Mouse (Mus musculus) brain, embryonic 18.5 days (tissue): ENCODE data around the gene Mtx1.

ENCODE experiments used
- DNase-seq: peaks from one replicate; pipeline ENCODE4 v3.0.0-alpha.2; 2012; ENCODE audit warnings: low read depth, low spot score

Gene Mtx1

DNA sequence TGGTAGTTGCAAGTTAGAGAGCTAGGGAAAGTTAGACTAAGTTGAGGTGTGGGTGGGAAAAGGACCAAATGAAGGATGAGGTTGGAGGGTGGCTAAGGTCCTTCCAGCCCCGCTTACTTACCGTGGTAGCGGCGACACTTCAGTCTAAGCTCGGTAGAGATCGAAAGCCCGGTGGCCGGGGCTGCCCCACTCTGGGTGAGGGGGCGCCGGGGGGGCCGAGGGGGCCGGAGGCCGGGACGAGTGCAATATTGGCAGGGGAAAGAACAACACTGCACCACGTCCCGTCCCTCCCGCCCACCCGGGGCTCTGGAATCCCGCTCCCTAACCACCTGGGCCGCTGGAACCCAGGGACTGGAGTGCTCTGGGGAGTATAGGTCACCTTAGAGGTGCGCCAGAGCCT lies at the start of gene Mtx1:
Mtx1 (minus strand) TSS at position 189 of the 400 bp plus-strand sequence.
- no peak for DNase-seq

- DNase-seq = no peak
Measured at GRCm38 (mm10) chr3:89276061-89276460, 49.2 kb upstream of the Mtx1 start.

DNA sequence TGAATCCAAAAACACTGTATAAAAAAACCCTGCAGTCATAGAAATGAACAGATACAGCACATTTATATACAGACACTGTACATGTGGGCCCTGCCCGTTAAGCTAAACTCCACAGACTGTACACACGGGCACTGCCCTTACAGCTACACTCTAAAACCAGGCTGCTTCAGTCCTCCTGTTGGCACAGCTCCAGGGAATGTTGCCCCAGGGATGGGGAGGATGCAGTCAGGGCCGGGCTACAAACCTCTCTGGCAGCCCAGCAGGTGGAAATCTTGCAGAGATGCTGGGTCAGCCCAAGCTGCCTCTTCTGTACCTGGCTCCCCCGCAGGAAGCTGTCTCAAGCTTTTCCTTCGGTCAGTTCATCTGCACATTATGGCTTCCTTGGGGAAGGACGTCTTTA lies 44.9 kb upstream of the Mtx1 start:
- no peak for DNase-seq

- no peak for DNase-seq
Measured at GRCm38 (mm10) chr3:89270891-89271290, 44.0 kb upstream of the Mtx1 start.

GRCm38 (mm10) chr3:89270051-89270755 lies 43.3 kb upstream of the Mtx1 start, which contains the start of gene Slc50a1:
Gene Slc50a1 (minus strand): TSS chr3:89270570.
- no peak for DNase-seq

- DNase-seq = no peak
Measured at GRCm38 (mm10) chr3:89268916-89269315, 42.0 kb upstream of the Mtx1 start.

DNA sequence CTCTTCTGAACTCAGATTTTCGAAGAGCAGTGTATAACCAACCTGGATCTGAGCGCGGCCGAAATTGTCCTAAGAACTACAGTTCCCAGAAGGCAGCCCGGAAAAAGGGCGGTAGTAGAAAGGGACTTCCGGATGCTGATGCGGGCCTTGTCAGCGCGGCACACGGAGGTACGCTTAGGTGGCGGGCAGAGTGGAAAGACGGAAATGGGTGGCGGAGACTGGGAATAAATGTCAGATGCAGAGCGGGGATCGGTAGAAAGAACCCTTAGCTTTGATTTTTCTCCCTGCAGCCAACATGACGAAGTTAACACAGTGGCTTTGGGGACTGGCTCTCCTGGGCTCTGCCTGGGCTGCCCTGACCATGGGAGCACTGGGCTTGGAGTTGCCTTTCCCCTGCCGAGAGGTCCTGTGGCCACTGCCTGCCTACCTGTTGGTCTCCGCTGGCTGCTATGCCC lies 39.6 kb upstream of the Mtx1 start:
- peak; percentile 67 for DNase-seq

GRCm38 (mm10) chr3:89262417-89262816 lies 35.5 kb upstream of the Mtx1 start:
- DNase-seq = no peak

- DNase-seq = no peak
Measured at GRCm38 (mm10) chr3:89260211-89260610, 33.3 kb upstream of the Mtx1 start.

- no peak for DNase-seq
Measured at GRCm38 (mm10) chr3:89259076-89259475, 32.2 kb upstream of the Mtx1 start, which contains the start of gene Dpm3. Gene Dpm3 (plus strand): TSS chr3:89259358.

GRCm38 (mm10) chr3:89256177-89256576 lies 29.3 kb upstream of the Mtx1 start:
- DNase-seq = no peak

DNA sequence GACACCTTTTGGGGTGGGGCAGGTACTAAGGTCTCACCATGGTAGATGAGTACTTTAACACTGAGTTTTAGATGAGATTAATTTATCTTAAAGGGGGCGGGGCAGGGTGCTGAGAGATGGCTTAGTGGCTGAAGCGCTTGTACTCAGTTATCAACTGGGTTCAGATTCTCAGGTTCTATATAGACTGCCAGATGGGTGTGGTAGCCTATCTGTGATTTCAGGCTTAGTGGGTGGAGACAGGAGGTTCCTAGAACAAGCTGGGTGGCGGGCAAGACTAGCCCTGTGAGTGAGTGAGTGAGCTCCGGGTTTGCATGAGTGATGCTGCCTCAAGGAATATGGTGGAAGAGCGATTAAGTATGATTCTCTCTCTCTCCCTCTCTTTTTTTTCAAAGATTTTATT lies 28.1 kb upstream of the Mtx1 start:
- no peak for DNase-seq

DNA sequence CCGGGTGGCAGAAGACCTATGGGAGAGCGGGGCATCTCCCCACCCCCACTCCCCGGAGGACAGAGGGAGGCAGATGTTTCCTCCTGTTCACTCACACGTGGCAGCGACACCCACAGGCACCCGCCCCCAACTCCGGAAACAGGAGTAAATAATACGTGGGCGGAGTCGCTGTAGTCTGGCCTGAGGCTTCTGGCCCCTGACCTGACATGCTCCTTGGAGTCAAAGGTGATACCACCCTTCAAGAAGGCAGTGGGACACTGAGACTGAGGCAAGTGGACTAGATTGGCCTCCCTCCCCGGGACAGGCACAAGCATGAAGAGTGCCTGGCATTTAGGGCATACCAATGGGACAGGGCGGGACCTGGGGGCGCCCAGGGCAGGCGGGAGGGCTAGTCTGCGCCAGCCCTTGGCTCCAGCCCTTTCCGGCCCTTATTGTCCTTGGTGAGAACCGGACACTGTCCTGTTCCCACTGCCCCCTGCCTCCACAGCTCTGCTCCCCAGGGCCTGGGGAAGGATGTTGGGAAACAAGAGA lies 24.5 kb upstream of the Mtx1 start:
- no peak for DNase-seq

DNA sequence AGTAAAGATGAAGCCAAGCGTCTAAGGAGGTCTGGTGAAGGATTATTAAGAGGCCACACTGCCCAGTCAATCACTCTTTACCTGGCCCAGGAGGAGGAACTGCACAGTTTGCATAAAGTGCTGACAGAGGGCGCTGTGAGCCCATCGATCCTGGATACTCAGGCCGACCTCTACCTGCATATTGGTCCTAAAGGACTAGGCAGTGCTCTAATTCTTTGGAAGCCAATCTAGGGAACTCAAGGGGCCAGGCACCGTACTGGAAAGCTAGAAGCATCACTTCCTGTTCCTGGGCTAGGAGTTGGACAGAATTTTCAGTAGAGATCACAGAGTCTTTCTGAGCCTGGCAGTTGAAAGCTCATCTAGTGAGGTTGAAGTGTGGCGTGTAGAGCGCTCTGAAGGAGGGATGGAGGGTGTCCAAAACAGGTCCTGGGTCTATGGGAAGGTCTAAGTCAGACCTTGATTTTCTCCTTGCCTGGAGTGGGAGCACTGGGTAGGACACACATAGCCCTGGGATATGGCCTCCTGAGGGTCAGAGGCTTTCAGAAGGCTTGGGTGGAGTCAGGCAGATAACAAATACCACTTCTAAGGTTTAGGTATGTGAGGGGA lies 23.6 kb upstream of the Mtx1 start:
- DNase-seq = no peak

- no peak for DNase-seq
Measured at GRCm38 (mm10) chr3:89247466-89247865, 20.6 kb upstream of the Mtx1 start.

GRCm38 (mm10) chr3:89246261-89247100 lies 19.6 kb upstream of the Mtx1 start, which contains the start of gene Trim46:
Gene Trim46 (minus strand): TSS chr3:89246309.
- DNase-seq = peak; percentile 79

DNA sequence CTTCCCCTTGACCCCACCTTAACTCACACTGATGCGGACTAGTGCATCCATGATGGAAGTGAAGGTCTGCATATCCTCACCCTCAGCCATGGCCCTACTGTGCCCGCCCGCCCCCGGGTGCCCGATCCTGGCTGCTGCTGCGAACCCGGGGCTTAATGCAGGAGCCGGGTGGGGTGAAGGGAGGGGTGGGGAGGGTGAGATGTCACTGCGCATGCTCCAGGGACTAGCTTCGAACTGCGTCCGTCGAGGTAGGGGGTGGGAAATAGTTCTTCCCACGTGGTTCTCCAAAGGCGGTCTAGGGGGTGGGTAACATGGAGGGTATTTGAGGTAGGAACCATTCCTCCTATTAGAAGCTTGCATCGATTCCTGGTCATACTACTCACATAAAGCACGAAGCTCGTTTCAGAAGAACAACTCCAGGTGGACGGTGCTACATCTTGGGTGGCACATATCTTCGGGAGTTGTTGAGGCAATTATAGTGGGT lies 18.8 kb upstream of the Mtx1 start, which contains the start of gene Krtcap2:
Krtcap2 (plus strand) TSS at position 279 of the 484 bp plus-strand sequence.
- peak; percentile 90 for DNase-seq

DNA sequence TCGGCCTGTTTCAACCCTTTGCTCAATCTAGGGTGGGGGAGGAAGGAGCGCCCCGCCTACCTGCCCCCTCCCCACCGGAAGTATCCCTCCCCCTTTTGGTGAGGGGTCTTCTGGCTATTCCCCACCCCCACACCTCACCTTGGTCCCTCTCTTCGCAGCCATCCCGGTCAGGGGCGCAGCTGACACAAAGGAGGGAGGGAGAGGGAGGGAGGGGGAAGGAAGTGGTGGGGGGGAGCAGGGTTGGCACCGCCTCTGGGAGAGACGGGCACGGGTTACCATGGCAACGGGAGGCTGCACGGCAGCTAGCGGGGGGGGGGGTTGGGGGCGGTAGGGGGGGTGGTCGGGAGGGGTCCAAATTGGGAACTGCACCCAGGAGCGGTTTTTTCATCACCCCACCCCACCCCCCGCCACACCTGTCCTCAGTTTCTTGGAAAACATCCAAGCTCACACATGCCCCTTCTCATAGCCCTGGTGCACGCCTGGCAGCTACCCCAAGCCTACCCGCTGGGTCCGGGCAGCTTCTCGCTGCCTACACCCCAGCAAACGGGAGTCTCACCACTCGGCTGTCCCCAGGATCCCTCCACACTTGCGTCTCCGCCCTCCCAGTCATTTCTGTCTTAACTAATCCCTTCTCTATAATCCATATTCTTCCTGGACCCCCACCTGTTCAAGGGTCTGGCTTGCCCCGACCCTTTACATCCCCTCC lies 18.2 kb upstream of the Mtx1 start:
- peak; percentile 67 for DNase-seq

GRCm38 (mm10) chr3:89244158-89244981 lies 17.5 kb upstream of the Mtx1 start:
- DNase-seq = no peak

GRCm38 (mm10) chr3:89243609-89244008 lies 16.7 kb upstream of the Mtx1 start:
- no peak for DNase-seq
